Mouse (Mus musculus): ENCODE measurements around the gene Cdkn2c.
A peak's percentile ranks its signal among the peaks of the same experiment; 100 is the strongest.

GRCm38 (mm10) chr4:109666461-109667269 is at the start of gene Cdkn2c:
- no peak for TF ChIP-seq CTCF (IDR thresholded peaks at IDR 0.05; ENCODE audit: borderline replicate concordance, insufficient read depth, low read length)
- TF ChIP-seq POLR2A (IDR thresholded peaks at IDR 0.05; ENCODE audit: low read depth, low read length) = peak; percentile 84
